Mouse (Mus musculus) naive thymus-derived CD4-positive, alpha-beta T cell, adult 2 months (primary cell): ENCODE measurements around the gene Zcchc8.

Experiments
- DNase-seq: peaks from one replicate; pipeline ENCODE4 v3.0.0-alpha.2; 2011; ENCODE audit warnings: low read depth

Gene Zcchc8

DNA sequence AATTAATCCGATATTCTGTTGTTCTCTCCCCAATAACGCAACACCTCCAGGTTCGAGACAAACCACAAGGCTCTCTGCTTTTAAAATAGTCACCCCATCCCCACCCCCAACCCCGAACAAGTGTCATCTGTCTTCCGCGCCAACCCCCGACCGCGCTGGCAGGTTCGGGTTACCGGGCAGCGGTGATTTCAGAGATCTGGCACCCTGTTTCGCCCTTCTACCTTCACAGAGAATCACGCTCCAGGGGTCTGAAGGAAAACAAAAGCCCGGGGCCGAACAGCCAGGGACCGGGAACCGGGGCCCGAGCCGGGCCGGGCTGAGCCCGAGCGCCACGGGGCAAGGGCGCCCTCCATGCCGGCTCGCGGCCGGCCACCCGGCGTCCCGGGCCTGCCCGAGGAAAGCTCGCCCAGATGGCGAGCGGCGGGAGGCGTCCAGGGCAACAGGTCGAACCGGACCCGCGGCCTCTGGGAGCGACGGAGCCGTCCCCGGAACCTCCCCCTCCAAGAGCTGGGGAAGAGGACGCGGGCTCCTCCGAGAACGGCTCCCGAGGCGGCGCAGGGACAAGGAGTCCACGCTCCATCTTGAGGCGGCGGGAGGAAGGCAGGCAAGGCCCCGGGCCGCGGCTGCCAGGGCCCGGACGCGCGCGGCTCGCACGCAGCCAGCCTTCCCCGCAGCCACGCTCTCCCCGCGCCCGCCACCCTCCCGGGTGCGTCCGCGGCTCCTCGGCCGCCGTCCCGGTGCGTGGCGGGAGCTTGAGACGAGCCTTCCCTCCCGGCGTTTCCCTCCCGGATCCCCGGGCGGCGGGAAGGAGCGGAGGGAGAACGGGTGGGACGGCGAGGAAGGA lies 37.3 kb downstream of the Zcchc8 start:
- DNase-seq = peak; percentile 67

GRCm38 (mm10) chr5:123683043-123683376 lies 37.9 kb downstream of the Zcchc8 start:
- DNase-seq = peak; percentile 23

- DNase-seq = peak; percentile 70
Measured at GRCm38 (mm10) chr5:123682372-123682771, 38.5 kb downstream of the Zcchc8 start.

- no peak for DNase-seq
Measured at GRCm38 (mm10) chr5:123679546-123680263, 41.2 kb downstream of the Zcchc8 start.

- no peak for DNase-seq
Measured at GRCm38 (mm10) chr5:123679106-123679505, 41.8 kb downstream of the Zcchc8 start.

DNA sequence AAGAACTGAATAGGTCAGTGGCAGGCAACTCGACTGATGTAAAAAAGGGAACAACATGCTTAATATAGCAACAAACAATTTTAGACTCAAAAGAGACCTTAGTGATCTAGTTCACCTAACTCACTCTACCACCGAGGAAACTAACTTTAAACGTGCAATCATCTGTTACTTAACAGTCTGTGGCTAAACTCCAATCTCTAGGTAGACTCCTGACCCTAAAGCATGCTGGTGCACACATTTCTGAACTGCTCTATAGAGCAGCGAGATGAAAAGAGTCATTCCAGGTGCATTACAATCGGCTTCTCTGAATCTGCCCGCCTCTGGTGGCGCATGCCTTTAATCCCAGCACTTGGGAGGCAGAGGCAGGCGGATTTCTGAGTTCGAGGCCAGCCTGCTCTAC lies 45.2 kb downstream of the Zcchc8 start:
- no peak for DNase-seq

DNA sequence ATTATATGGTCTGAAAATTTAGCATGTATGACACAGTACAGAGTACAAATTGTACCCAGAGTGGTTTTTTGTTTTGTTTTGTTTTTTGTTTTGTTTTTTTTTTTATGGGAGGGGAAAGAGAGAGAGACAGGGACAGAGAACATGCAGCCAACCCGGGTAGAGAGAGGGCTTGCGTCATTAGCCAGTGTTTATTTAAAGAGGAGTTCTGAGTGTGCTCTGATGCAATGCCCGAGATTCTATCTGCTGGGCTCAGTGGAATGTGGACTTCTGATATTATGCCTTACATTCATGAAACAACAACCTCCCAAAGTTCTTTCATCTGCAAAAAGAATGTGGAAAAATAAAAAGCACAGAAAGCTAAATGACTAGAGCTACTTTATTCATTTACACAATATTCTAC lies 45.7 kb downstream of the Zcchc8 start:
- no peak for DNase-seq

DNA sequence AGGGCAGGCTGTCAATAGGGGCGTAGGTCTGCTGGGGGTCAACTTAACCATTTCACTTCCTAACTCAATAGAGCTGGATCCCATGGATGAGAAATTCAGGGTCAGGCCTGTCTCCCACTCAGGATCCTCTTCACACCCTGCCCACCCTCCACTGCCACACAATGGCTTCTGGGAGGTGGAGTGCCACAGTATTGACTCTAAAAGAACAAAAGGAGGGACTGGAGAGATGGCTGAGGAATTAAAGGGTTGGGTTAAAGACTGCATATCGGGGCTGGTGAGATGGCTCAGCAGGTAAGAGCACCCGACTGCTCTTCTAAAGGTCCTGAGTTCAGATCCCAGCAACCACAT lies 49.5 kb downstream of the Zcchc8 start:
- no peak for DNase-seq

DNA sequence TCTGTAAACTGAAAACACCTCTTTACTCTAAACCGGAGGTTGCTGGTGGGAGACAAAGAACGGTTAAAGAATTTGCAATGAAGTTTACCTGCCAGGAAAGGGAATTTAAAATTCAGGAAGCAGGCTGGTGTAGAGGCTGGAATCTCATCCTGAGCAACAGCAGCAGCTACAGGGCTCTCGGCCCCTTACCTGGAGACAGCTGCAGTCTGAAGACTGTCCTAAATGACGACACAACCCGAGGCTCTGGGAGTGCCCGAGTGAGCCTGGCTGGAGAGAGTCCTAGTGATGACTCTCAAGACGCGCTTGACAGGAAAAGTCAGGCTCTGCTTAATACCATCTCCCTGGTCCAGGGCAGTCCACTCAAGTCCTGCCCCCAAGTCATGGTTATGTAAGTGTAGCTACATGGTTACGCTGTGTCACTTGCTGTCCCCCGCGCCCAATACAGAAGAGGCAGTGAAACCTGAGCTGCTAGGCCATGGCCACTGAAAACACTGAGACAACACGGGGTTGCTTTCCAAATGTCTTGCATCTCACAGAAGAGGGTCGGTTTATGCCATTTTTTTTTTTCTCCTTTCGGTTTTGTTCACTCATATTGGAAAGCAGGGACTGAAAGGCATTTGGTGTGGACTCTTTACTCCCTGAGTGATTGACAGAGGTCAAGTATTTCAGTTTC lies 50.0 kb downstream of the Zcchc8 start:
- DNase-seq = no peak

DNA sequence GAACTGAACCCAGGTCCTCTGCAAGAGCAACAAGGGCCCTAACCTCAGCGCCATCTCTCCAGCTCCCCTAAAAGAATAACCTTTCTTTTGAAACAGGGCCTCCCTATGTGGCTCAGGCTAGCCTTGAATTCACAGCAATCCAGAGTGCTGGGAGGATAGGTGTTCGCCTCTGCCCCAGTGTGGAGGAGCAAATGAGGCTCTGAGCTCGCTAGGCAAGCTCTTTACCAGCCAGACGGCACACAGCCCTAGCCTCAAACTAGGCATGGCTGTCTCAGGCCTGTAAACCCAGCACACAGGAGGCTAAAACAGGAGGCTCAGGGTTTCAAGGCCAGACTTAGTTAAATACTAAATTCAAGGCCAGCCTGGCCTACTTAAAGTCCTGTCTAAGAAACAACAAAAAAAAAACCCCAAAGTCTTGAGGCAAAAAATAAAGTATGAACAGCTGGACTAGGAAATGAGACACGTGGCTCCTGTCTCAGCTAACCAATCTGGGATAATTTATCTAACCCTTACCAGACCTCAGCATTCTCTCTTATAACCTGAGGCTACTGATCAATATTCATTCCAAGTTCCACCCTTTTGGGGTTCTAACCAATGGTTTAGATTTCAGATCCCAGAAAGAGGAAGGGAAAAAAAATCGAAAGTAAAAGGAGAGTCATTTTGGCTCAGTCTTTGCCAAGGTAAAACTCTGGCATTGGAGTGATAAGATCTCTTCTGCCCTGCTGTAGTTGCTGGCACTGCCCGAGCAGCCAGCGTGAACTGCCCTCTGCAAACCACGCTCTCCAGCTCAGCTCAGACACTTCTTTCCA lies 50.7 kb downstream of the Zcchc8 start:
- no peak for DNase-seq

DNA sequence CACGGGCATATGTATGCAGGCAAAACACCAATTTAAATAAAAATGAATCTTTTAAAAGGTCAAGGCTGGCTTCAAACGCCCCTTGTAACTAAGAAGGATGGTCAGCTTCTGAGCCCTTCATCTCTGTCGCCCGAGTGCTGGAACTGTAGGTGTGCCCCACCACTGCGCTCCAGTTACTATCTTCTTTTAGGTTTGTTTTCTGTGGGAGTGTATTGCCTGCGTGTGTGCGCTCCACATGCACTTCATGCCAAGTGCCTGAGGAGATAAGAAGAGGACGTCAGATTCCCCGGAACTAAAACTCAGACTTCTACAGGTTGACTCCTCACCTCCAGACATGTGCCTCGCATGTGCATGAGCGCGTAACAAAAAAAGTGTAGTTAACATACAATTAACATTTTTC lies 53.0 kb downstream of the Zcchc8 start:
- no peak for DNase-seq

GRCm38 (mm10) chr5:123665956-123666355 lies 54.9 kb downstream of the Zcchc8 start:
- DNase-seq = no peak

GRCm38 (mm10) chr5:123664329-123664728 lies 56.6 kb downstream of the Zcchc8 start:
- DNase-seq = no peak

- no peak for DNase-seq
Measured at GRCm38 (mm10) chr5:123662059-123662458, 58.8 kb downstream of the Zcchc8 start.

- no peak for DNase-seq
Measured at GRCm38 (mm10) chr5:123661602-123662001, 59.3 kb downstream of the Zcchc8 start.

DNA sequence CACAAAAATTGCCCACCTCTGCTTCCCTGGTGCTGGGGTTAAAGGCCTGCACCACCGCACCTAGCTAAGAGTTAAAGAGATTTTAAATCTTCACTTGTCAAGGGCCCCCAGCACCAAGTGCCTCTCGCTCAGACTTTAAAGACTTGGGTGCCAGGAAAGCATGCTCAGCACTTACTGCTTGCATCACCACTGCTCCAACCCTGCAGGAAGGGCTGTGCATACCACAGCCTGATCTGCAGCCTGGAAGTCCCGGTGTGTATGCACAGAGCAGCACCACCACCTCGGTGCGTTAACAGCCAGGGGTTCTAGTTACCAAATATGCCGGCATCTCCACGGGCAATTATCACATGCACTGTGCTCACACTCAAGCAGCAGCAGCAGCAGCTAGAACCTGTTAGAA lies 63.2 kb downstream of the Zcchc8 start:
- DNase-seq = no peak

DNA sequence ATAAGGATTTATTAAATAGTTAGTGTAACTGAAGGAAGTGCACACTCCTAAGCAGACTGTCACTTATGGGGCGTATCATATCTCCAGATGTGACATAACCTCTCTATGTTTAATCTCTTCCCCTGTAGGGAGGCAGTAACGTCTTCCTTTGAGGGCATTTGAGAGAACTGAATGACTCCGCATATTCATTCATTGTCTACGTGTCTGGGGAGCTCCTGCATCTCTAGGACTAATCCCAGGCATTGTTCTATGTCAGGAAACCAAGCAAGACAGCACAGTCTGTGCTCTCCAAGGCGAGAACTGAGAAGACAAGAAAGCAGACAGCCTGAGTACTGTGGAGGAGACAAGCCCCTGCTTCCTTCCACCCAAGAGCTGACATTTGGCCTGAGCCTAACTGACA lies 66.0 kb downstream of the Zcchc8 start:
- DNase-seq = no peak

DNA sequence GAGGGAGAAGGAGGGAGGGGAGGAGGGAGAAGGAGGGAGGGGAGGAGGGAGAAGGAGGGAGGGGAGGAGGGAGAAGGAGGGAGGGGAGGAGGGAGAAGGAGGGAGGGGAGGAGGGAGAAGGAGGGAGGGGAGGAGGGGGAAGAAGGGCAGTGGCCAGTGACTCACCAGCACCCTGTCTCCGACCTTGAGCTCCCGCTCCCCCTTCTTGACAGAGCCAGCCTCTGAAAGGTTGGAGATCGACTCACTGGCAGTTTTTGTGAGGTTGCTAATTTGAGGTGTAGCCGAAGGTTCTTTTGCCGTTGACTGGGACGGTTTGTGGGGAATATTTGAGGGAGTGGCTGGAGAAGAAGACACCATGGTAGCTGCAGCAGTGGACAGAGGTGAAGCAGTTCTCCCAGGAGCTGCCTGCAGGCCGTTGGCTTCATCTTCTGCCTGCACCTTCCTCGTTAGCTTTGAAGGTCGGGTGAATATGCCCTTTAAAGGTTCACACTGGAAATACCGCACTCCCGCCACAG lies 67.6 kb downstream of the Zcchc8 start:
- DNase-seq = no peak

DNA sequence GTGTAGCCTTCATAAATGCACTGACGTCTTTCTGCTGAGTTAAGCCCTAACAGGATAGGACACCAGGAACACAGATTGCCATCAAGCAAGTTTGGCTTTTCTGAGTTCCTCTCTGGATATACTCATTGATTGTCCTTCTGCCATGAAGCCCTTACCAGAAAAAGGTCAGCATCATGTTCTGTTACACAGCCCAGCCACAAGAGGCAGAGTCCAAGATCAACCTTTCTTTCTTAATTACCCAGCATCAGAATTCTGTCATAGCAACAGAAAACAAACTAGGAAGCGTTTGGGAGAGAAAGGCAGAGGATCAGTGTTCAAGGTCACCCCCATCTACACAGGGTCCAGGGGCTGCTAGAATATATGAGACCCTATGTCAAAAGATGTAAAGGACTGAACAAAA lies 70.1 kb downstream of the Zcchc8 start:
- DNase-seq = no peak
